ENCODE assay signal across 15 mouse cellular contexts in the genomic region with DNA sequence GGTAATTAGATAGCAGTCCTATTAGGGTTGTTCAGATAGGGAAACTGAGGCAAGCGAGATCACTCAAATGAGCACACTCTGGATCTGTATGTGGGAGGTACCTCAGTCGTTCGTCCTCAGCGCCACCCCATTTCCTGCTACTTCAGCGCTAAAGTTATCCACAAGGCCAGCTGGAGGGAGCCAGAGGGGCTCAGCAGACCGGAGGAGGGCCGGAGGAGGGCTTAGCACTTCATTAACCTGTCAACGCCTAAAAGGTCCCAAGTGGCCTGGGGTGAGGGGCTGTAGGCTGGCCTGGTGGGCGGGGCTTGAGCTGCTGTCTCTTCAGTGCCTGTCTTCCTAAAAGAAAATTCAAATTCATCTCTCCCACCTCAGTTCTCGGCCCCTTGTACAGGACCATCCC. TPM values are rescaled to one million over a fixed set of nuclear protein-coding genes. Genes with fewer than 3 reads are reported as not detected.
DNase-seq lines count a peak whose midpoint lies in the region; ATAC-seq lines count a peak whose summit lies in the region.
"Had no signal": no experiment of that assay in that cellular context is flagged by ENCODE, and none has a peak within 500 bp of the region (broad histone marks: within the 10 kb centered on the region; RNA-seq: fewer than 3 reads in every experiment).

No protein-coding gene starts in this region.

- H3K4me3 ChIP-seq in heart, embryonic 13.5 days: peak overlapping the region; percentile 25; the same call in 1 of the 2 replicates
- H3K4me3 ChIP-seq in lung, embryonic 15.5 days: peak overlapping the region; percentile 11; the same call in 1 of the 2 replicates
- H3K4me3 ChIP-seq in limb, embryonic 13.5 days: peak overlapping the region; percentile 13
- no peak overlapping the region for H3K4me3 ChIP-seq in neural tube, embryonic 12.5 days
- H3K4me3 ChIP-seq: left cerebral cortex, adult 2 months; megakaryocyte, embryonic 14.5 days; stomach, embryonic 15.5 days had no signal

- H3K4me1 ChIP-seq in heart, embryonic 13.5 days: peaks cover 24% of the 10 kb centered on the region
- H3K4me1 ChIP-seq in lung, embryonic 15.5 days: peaks cover 31% of the 10 kb centered on the region
- H3K4me1 ChIP-seq in limb, embryonic 13.5 days: peaks cover 22% of the 10 kb centered on the region
- peaks cover 30% of the 10 kb centered on the region for H3K4me1 ChIP-seq in neural tube, embryonic 12.5 days

- no peak overlapping the region for H3K27ac ChIP-seq in heart, embryonic 13.5 days (replicated peaks)
- no peak overlapping the region for H3K27ac ChIP-seq in lung, embryonic 15.5 days
- H3K27ac ChIP-seq in limb, embryonic 13.5 days: no peak overlapping the region
- H3K27ac ChIP-seq in neural tube, embryonic 12.5 days: no peak overlapping the region
- H3K27ac ChIP-seq: left cerebral cortex, adult 2 months; stomach, embryonic 15.5 days had no signal

- no peak for DNase-seq in heart, postnatal 36 days
- no peak for DNase-seq in lung, adult 18-20 months
- no peak for DNase-seq in frontal cortex, adult 2 months (ENCODE audit: extremely low spot score in 1 of 2, low spot score in 1 of 2)
- DNase-seq in thymus, postnatal 14 days: no peak
- DNase-seq: B cell, adult 2 months; cerebellum, postnatal 36 days had no signal

- no peaks in the 10 kb centered on the region for H3K9me3 ChIP-seq in heart, embryonic 13.5 days
- H3K9me3 ChIP-seq in lung, embryonic 15.5 days: no peaks in the 10 kb centered on the region
- no peaks in the 10 kb centered on the region for H3K9me3 ChIP-seq in limb, embryonic 13.5 days
- no peaks in the 10 kb centered on the region for H3K9me3 ChIP-seq in neural tube, embryonic 12.5 days
- H3K9me3 ChIP-seq: megakaryocyte, embryonic 14.5 days; stomach, embryonic 15.5 days had no signal

- peak overlapping the region; percentile 52 for H3K4me2 ChIP-seq in heart, embryonic 13.5 days
- peak overlapping the region; percentile 50 for H3K4me2 ChIP-seq in lung, embryonic 15.5 days
- H3K4me2 ChIP-seq in limb, embryonic 13.5 days (replicated peaks): peak overlapping the region; percentile 35
- H3K4me2 ChIP-seq in neural tube, embryonic 12.5 days (replicated peaks): peak overlapping the region; percentile 12; the same call in 1 of the 2 replicates
- H3K4me2 ChIP-seq: stomach, embryonic 15.5 days had no signal

- WGBS in heart, embryonic 13.5 days: 1% methylated on average over 10 of the region's 10 CpGs
- 1% methylated on average over 10 of the region's 10 CpGs for WGBS in lung, embryonic 15.5 days
- WGBS in limb, embryonic 13.5 days: 0% methylated on average over 10 of the region's 10 CpGs
- 1% methylated on average over 10 of the region's 10 CpGs for WGBS in neural tube, embryonic 12.5 days

- H3K27me3 ChIP-seq in heart, embryonic 13.5 days (replicated peaks): peaks cover 100% of the 10 kb centered on the region
- peaks cover 95% of the 10 kb centered on the region for H3K27me3 ChIP-seq in lung, embryonic 15.5 days
- peaks cover 100% of the 10 kb centered on the region for H3K27me3 ChIP-seq in limb, embryonic 13.5 days
- peaks cover 90% of the 10 kb centered on the region for H3K27me3 ChIP-seq in neural tube, embryonic 12.5 days (replicated peaks)

- no peaks in the 10 kb centered on the region for H3K36me3 ChIP-seq in heart, embryonic 13.5 days
- no peaks in the 10 kb centered on the region for H3K36me3 ChIP-seq in lung, embryonic 15.5 days
- no peaks in the 10 kb centered on the region for H3K36me3 ChIP-seq in limb, embryonic 13.5 days
- no peaks in the 10 kb centered on the region for H3K36me3 ChIP-seq in neural tube, embryonic 12.5 days
- H3K36me3 ChIP-seq: stomach, embryonic 15.5 days had no signal

- no peak overlapping the region for H3K9ac ChIP-seq in heart, embryonic 13.5 days
- no peak overlapping the region for H3K9ac ChIP-seq in lung, embryonic 15.5 days
- no peak overlapping the region for H3K9ac ChIP-seq in limb, embryonic 13.5 days
- H3K9ac ChIP-seq in neural tube, embryonic 12.5 days: no peak overlapping the region
- H3K9ac ChIP-seq: stomach, embryonic 15.5 days had no signal

- no peak for ATAC-seq in heart, embryonic 13.5 days (ENCODE audit: extremely low read depth, insufficient number of reproducible peaks, low FRiP score, low TSS enrichment)
- ATAC-seq in lung, embryonic 15.5 days (ENCODE audit: borderline replicate concordance, extremely low read depth, low FRiP score, low TSS enrichment): peak; percentile 89; the same call in 1 of the 2 replicates
- ATAC-seq in limb, embryonic 13.5 days (ENCODE audit: low FRiP score, low read depth): 0 out of 2 replicates have a peak, but pooled peaks have one; percentile 51
- ATAC-seq in neural tube, embryonic 12.5 days (ENCODE audit: low FRiP score, low read depth): peak; percentile 11; the same call in 1 of the 2 replicates
- ATAC-seq: forebrain, embryonic 16.5 days had no signal

- intact Hi-C loops in heart, postnatal 36 days (cut with DNase I): no loop called here

RNA-seq across cellular contexts. Expression of a gene that starts 9.6 kb away (rescaled TPM):
- polyA plus RNA-seq in heart, embryonic 13.5 days (2015; fragmentation: Nextera tagmentation; extraction: Ambion mirVana): 0.23 TPM in 1 of 2 replicates, not detected in the other
- not detected for total RNA-seq in heart, postnatal 36 days (2021)
- polyA plus RNA-seq in lung, embryonic 15.5 days (2015; fragmentation: Nextera tagmentation; extraction: Ambion mirVana): not detected in 2 replicates
- not detected in 2 replicates for polyA plus RNA-seq in limb, embryonic 13.5 days (2015; fragmentation: Nextera tagmentation; extraction: Ambion mirVana)
- polyA plus RNA-seq in neural tube, embryonic 12.5 days (2016; fragmentation: Nextera tagmentation; extraction: Ambion mirVana): 16.8 and 24.2 TPM in 2 replicates
- 0.13 and 0.22 TPM in 2 replicates for polyA plus RNA-seq in frontal cortex, adult 2 months (2012; rRNA removed)
- polyA plus RNA-seq: forebrain, embryonic 16.5 days; intestine, embryonic 14.5 days; stomach, embryonic 15.5 days had no signal

RNA-seq across cellular contexts. Expression of a gene that starts 38.8 kb away (rescaled TPM):
- polyA plus RNA-seq in heart, embryonic 13.5 days (2015; fragmentation: Nextera tagmentation; extraction: Ambion mirVana): 11.3 and 11.6 TPM in 2 replicates
- 10 to 100 TPM; 19.0 to 19.7 TPM for total RNA-seq in heart, postnatal 36 days (2021)
- 22.8 and 24.5 TPM in 2 replicates for polyA plus RNA-seq in lung, embryonic 15.5 days (2015; fragmentation: Nextera tagmentation; extraction: Ambion mirVana)
- polyA plus RNA-seq in limb, embryonic 13.5 days (2015; fragmentation: Nextera tagmentation; extraction: Ambion mirVana): 14.9 and 16.0 TPM in 2 replicates
- 18.4 and 20.6 TPM in 2 replicates for polyA plus RNA-seq in neural tube, embryonic 12.5 days (2016; fragmentation: Nextera tagmentation; extraction: Ambion mirVana)
- 25.0 and 26.2 TPM in 2 replicates for polyA plus RNA-seq in frontal cortex, adult 2 months (2012; rRNA removed)

Comparison
In these comparisons a context has a peak if more than half of its experiments do, and no peak if none do; other contexts are left out.
1. RNA of a gene that starts 9.6 kb away (polyA plus RNA-seq): 16.8 to 24.2 TPM in neural tube, embryonic 12.5 days; 0.23 TPM in heart, embryonic 13.5 days, 0.13 to 0.22 TPM in frontal cortex, adult 2 months, not detected in limb, embryonic 13.5 days and not detected in lung, embryonic 15.5 days; every median in the first group is over 10 times any median in the second.
2. Peak in every context shown above with its lines, with median percentiles within 50 percentile points of each other: H3K4me2 ChIP-seq.